Mouse (Mus musculus) bone marrow macrophage, adult 2 months (primary cell): ENCODE results near the gene St3gal3. TPM values are rescaled to one million over a fixed set of nuclear protein-coding genes. Genes with fewer than 3 reads are reported as not detected.

Experiments
- H3K27ac ChIP-seq: 2 replicates; pipeline ENCODE4 v1.5.1; 2012; ENCODE audit warnings: low read depth, low read length; ENCODE audit not compliant: insufficient read depth
- H3K4me1 ChIP-seq: 2 replicates; pipeline ENCODE4 v1.6.1; 2012; ENCODE audit warnings: low read length; ENCODE audit not compliant: control insufficient read depth, insufficient read depth
- H3K4me3 ChIP-seq: 2 replicates; pipeline ENCODE4 v1.5.1; 2012; ENCODE audit warnings: mild to moderate bottlenecking, low read length, moderate library complexity; ENCODE audit not compliant: insufficient read depth
- CTCF ChIP-seq: IDR thresholded peaks from 2 replicates; pipeline ENCODE4 v1.5.1; 2012; ENCODE audit warnings: low read depth, mild to moderate bottlenecking, low read length, moderate library complexity
- POLR2A ChIP-seq: IDR thresholded peaks from 2 replicates; pipeline ENCODE4 v1.6.1; 2012; ENCODE audit warnings: mild to moderate bottlenecking, low read depth, low read length, borderline replicate concordance
- polyA plus RNA-seq: library from polyadenylated mRNA; stranded (reverse); fragments of >200 nt; gene quantifications from 2 replicates; pipeline ENCODE4 v1.2.4, GENCODE M21; 2012; ENCODE audit not compliant: missing spikeins, insufficient read depth, insufficient read length

The St3gal3 gene
- polyA plus RNA-seq, 1 experiment = 18.6 TPM

- Histone ChIP-seq H3K27ac (no peak overlapping the region), H3K4me3 (no peak overlapping the region), H3K4me1 (no peaks in the 10 kb centered on the region)
- TF ChIP-seq POLR2A = no peak
These were observed 91.9 kb downstream of the St3gal3 start for GRCm38 (mm10) chr4:118042671-118043320.

DNA sequence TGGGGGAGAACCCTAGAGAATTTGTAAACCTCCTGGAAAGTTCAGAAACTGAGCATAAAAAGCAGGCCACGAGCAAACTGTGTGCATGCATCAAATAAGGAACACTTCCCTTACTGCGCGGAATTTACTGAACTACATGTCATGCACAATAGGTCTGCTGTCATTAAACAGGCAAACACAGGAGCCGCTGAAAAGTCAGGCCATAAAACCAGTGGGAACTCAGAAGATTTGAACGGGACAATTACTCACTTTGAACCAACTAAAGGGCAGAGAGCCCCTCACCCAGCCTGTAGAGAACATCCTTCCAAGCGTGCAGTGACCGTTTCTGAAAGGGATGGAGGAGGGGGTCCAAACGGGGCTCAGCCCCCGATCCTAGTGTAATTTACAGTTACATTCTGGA lies 93.6 kb downstream of the St3gal3 start:
- Histone ChIP-seq H3K4me3 (no peak overlapping the region), H3K4me1 (no peaks in the 10 kb centered on the region), H3K27ac (no peak overlapping the region)
- TF ChIP-seq CTCF = no peak
- TF ChIP-seq POLR2A = no peak

GRCm38 (mm10) chr4:118040650-118041049 lies 94.1 kb downstream of the St3gal3 start:
- TF ChIP-seq CTCF = no peak
- no peak for TF ChIP-seq POLR2A
- H3K4me1 ChIP-seq = no peaks in the 10 kb centered on the region
- no peak overlapping the region for H3K27ac ChIP-seq
- H3K4me3 ChIP-seq = no peak overlapping the region

DNA sequence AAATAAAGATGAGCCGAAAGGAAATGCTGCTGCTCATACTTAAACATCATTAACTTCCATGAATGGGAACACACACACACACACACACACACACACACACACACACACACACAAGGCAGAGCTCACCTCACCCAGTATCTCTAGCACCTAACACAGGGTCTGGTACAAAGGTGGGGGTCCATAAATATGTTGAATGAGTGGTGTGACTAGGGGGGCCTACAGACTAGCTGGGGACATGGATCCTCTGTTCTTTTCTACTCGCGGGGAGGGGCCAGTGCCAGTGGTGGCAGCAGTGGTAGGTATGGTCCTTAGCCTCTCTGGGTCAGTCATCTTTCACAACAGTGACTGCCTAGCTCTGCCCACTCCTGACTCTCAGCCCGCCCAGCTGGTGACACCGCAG lies 94.8 kb downstream of the St3gal3 start:
- Histone ChIP-seq H3K4me3 (no peak overlapping the region), H3K4me1 (no peaks in the 10 kb centered on the region), H3K27ac (no peak overlapping the region)
- TF ChIP-seq POLR2A (no peak), CTCF (no peak)

- Histone ChIP-seq H3K27ac (no peak overlapping the region), H3K4me1 (no peaks in the 10 kb centered on the region), H3K4me3 (no peak overlapping the region)
- TF ChIP-seq CTCF (no peak), POLR2A (no peak)
These were observed 96.7 kb downstream of the St3gal3 start for GRCm38 (mm10) chr4:118038023-118038422.

GRCm38 (mm10) chr4:118037406-118037805 lies 97.3 kb downstream of the St3gal3 start:
- no peak for TF ChIP-seq CTCF
- TF ChIP-seq POLR2A = no peak
- peaks cover under 1% of the 10 kb centered on the region; the same call in 1 of the 2 replicates for H3K4me1 ChIP-seq

GRCm38 (mm10) chr4:118036531-118036930 lies 98.2 kb downstream of the St3gal3 start:
- Histone ChIP-seq H3K4me1 (peaks cover 8% of the 10 kb centered on the region), H3K4me3 (no peak overlapping the region), H3K27ac (no peak overlapping the region)
- TF ChIP-seq POLR2A (no peak), CTCF (no peak)

More at GRCm38 (mm10) chr4:118037406-118037805, 97.3 kb downstream of the St3gal3 start:
- Histone ChIP-seq H3K4me3 (no peak overlapping the region), H3K27ac (no peak overlapping the region)

GRCm38 (mm10) chr4:118035090-118035489 lies 99.6 kb downstream of the St3gal3 start:
- no peak for TF ChIP-seq POLR2A
- TF ChIP-seq CTCF = no peak
- Histone ChIP-seq H3K4me3 (no peak overlapping the region), H3K4me1 (peaks cover 10% of the 10 kb centered on the region), H3K27ac (no peak overlapping the region)

- no peak overlapping the region for H3K4me3 ChIP-seq
- peaks cover 10% of the 10 kb centered on the region for H3K4me1 ChIP-seq
- TF ChIP-seq POLR2A (no peak), CTCF (no peak)
- H3K27ac ChIP-seq = no peak overlapping the region
These were observed 101.7 kb downstream of the St3gal3 start for GRCm38 (mm10) chr4:118033026-118033425.

DNA sequence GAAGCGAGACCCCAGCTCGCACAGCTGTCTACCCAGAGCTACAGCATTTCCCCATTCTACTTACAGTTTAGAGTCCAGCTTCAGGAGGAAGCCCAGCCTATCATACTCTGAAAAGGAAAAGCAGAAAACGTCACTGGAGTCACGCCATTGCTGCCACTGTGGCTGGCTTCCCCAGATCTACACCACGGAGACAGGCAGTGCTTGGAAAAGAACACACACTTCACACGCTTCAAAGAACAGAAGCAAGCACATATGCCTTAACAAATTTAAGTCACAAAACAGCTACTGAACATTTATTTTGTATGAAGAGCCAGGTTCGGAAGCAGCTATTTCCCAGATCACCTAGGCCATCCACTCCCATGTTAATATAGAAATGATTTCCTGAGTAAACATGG lies 102.9 kb downstream of the St3gal3 start:
- TF ChIP-seq CTCF = no peak
- TF ChIP-seq POLR2A = no peak
- no peak overlapping the region for H3K4me3 ChIP-seq
- H3K27ac ChIP-seq = no peak overlapping the region
- peaks cover 10% of the 10 kb centered on the region for H3K4me1 ChIP-seq
